Mouse (Mus musculus) CH12.LX (cell line): ENCODE results near the gene Irs3. TPM values are rescaled to one million over a fixed set of nuclear protein-coding genes. Genes with fewer than 3 reads are reported as not detected.

Experiments used
- DNase-seq: peaks from one replicate; pipeline ENCODE4 v3.0.0-alpha.2; 2013; ENCODE audit errors: extremely low read depth
- H3K27ac ChIP-seq: 2 replicates; pipeline ENCODE4 v1.5.1; 2012; ENCODE audit warnings: low read depth, mild to moderate bottlenecking, control low read depth, moderate library complexity; ENCODE audit not compliant: insufficient read depth
- H3K27me3 ChIP-seq: replicated peaks from 2 replicates; pipeline ENCODE3; 2012; ENCODE audit warnings: inconsistent platforms
- H3K36me3 ChIP-seq, 2 experiments: replicated peaks in 1 of 2; 2 replicates each; pipeline versions ENCODE3 to v1.6.1; 2012; ENCODE audit warnings: inconsistent platforms in 1 of 2, low read length in 1 of 2, mild to moderate bottlenecking in 1 of 2, mixed read lengths in 1 of 2, moderate library complexity in 1 of 2; ENCODE audit not compliant: control insufficient read depth in 1 of 2, insufficient read depth in 1 of 2
- H3K4me1 ChIP-seq, 2 experiments: 2 replicates each; pipeline ENCODE4 v1.6.1; 2012; ENCODE audit warnings: inconsistent platforms in 1 of 2, moderate library complexity in 1 of 2; ENCODE audit not compliant: insufficient read depth in 2 of 2, control insufficient read depth in 1 of 2
- H3K4me2 ChIP-seq: 2 replicates; pipeline ENCODE4 v1.6.1; 2012; ENCODE audit warnings: low read depth, mild to moderate bottlenecking, control low read depth; ENCODE audit not compliant: poor library complexity, insufficient read depth, severe bottlenecking
- H3K4me3 ChIP-seq, 3 experiments: fragments of 150-350 bp in 1 of 3; sonication (generic) in 1 of 3; replicated peaks in 1 of 3; 2 replicates each; pipeline versions ENCODE3 to v1.5.1; 2011 to 2012; ENCODE audit warnings: low read depth in 2 of 3, low read length in 2 of 3, mild to moderate bottlenecking in 2 of 3, moderate library complexity in 2 of 3, control low read depth in 1 of 3, improper control_type of control experiment in 1 of 3, inconsistent platforms in 1 of 3, mixed read lengths in 1 of 3; ENCODE audit not compliant: poor library complexity in 1 of 3
- H3K79me2 ChIP-seq: replicated peaks from 2 replicates; pipeline ENCODE4 v1.6.1; 2012; ENCODE audit warnings: mild to moderate bottlenecking, moderate library complexity; ENCODE audit not compliant: control insufficient read depth, poor library complexity, insufficient read depth, severe bottlenecking; ENCODE audit errors: extremely low read depth
- H3K9ac ChIP-seq: 2 replicates; pipeline ENCODE4 v1.6.1; 2012; ENCODE audit warnings: low read depth, mild to moderate bottlenecking, control low read depth, moderate library complexity; ENCODE audit not compliant: insufficient read depth
- H3K9me3 ChIP-seq: replicated peaks from 2 replicates; pipeline ENCODE3; 2012; ENCODE audit warnings: low read length, inconsistent platforms, mixed read lengths
- CHD1 ChIP-seq: IDR thresholded peaks from 2 replicates; pipeline ENCODE4 v1.6.1; 2012; ENCODE audit warnings: low read depth, low read length, improper control_type of control experiment, inconsistent platforms
- ELF1 ChIP-seq: IDR thresholded peaks from 2 replicates; pipeline ENCODE4 v1.6.1; 2014; ENCODE audit warnings: low read depth, mild to moderate bottlenecking, inconsistent platforms, low read length, improper control_type of control experiment
- EP300 ChIP-seq: IDR thresholded peaks from 2 replicates; pipeline ENCODE4 v1.6.1; 2011; ENCODE audit warnings: low read length, improper control_type of control experiment
- ETS1 ChIP-seq: conservative IDR thresholded peaks from 2 replicates; pipeline ENCODE4 v1.6.1; 2012; ENCODE audit warnings: low read depth, mild to moderate bottlenecking, inconsistent platforms, low read length, improper control_type of control experiment, moderate library complexity
- HCFC1 ChIP-seq: IDR thresholded peaks from 2 replicates; pipeline ENCODE4 v1.6.1; 2012; ENCODE audit warnings: low read depth, mild to moderate bottlenecking, inconsistent platforms, low read length, improper control_type of control experiment
- IRF4 ChIP-seq: IDR thresholded peaks from 2 replicates; pipeline ENCODE4 v1.6.1; 2014; ENCODE audit warnings: low read depth, mild to moderate bottlenecking, inconsistent platforms, low read length, improper control_type of control experiment
- JUN ChIP-seq: IDR thresholded peaks from 2 replicates; pipeline ENCODE4 v1.6.1; 2011; ENCODE audit warnings: low read depth, mild to moderate bottlenecking, low read length, improper control_type of control experiment, moderate library complexity; ENCODE audit not compliant: insufficient read depth
- JUND ChIP-seq: conservative IDR thresholded peaks from 2 replicates; pipeline ENCODE4 v1.6.1; 2011; ENCODE audit warnings: low read depth, low read length, improper control_type of control experiment
- KAT2A ChIP-seq: IDR thresholded peaks from 2 replicates; pipeline ENCODE4 v1.6.1; 2012; ENCODE audit warnings: low read length, improper control_type of control experiment, inconsistent platforms; ENCODE audit not compliant: insufficient replicate concordance
- MAX ChIP-seq: IDR thresholded peaks from 2 replicates; pipeline ENCODE4 v1.6.1; 2011; ENCODE audit warnings: low read length, improper control_type of control experiment
- MAZ ChIP-seq: IDR thresholded peaks from 2 replicates; pipeline ENCODE4 v1.6.1; 2012; ENCODE audit warnings: low read depth, mild to moderate bottlenecking, inconsistent platforms, low read length, improper control_type of control experiment, moderate library complexity
- MXI1 ChIP-seq: IDR thresholded peaks from 2 replicates; pipeline ENCODE4 v1.6.1; 2011; ENCODE audit warnings: mild to moderate bottlenecking, low read depth, low read length, improper control_type of control experiment
- NELFE ChIP-seq: IDR thresholded peaks from 2 replicates; pipeline ENCODE4 v1.6.1; 2011; ENCODE audit warnings: low read depth, low read length, improper control_type of control experiment
- NRF1 ChIP-seq: IDR thresholded peaks from 2 replicates; pipeline ENCODE4 v1.6.1; 2014; ENCODE audit warnings: low read depth, mild to moderate bottlenecking, inconsistent platforms, low read length, improper control_type of control experiment, moderate library complexity
- POLR2AphosphoS2 ChIP-seq: IDR thresholded peaks from 2 replicates; pipeline ENCODE4 v1.6.1; 2011; ENCODE audit warnings: low read depth, low read length, improper control_type of control experiment
- RAD21 ChIP-seq: IDR thresholded peaks from 2 replicates; pipeline ENCODE4 v1.6.1; 2011; ENCODE audit warnings: low read depth, mild to moderate bottlenecking, low read length, improper control_type of control experiment, moderate library complexity
- SIN3A ChIP-seq: IDR thresholded peaks from 2 replicates; pipeline ENCODE4 v1.6.1; 2012; ENCODE audit warnings: low read length, improper control_type of control experiment, inconsistent platforms
- TBP ChIP-seq: conservative IDR thresholded peaks from 2 replicates; pipeline ENCODE4 v1.6.1; 2011; ENCODE audit warnings: low read depth, low read length, improper control_type of control experiment
- TCF12 ChIP-seq: IDR thresholded peaks from 2 replicates; pipeline ENCODE4 v1.6.1; 2014; ENCODE audit warnings: low read depth, mild to moderate bottlenecking, inconsistent platforms, low read length, improper control_type of control experiment
- UBTF ChIP-seq: IDR thresholded peaks from 2 replicates; pipeline ENCODE4 v1.6.1; 2012; ENCODE audit warnings: low read depth, mild to moderate bottlenecking, inconsistent platforms, low read length, improper control_type of control experiment, moderate library complexity
- USF1 ChIP-seq: IDR thresholded peaks from 2 replicates; pipeline ENCODE4 v1.6.1; 2014; ENCODE audit warnings: low read depth, mild to moderate bottlenecking, inconsistent platforms, low read length, improper control_type of control experiment
- USF2 ChIP-seq: conservative IDR thresholded peaks from 2 replicates; pipeline ENCODE4 v1.6.1; 2011; ENCODE audit warnings: low read depth, low read length, improper control_type of control experiment
- ZC3H11A ChIP-seq: IDR thresholded peaks from 2 replicates; pipeline ENCODE4 v1.6.1; 2012; ENCODE audit warnings: low read depth, mild to moderate bottlenecking, inconsistent platforms, low read length, improper control_type of control experiment
- ZKSCAN1 ChIP-seq: IDR thresholded peaks from 2 replicates; pipeline ENCODE4 v1.6.1; 2012; ENCODE audit warnings: low read depth, inconsistent platforms, low read length, improper control_type of control experiment, borderline replicate concordance
- ZMIZ1 ChIP-seq: IDR thresholded peaks from 2 replicates; pipeline ENCODE4 v1.6.1; 2012; ENCODE audit warnings: low read depth, mild to moderate bottlenecking, inconsistent platforms, low read length, improper control_type of control experiment
- ZNF384 ChIP-seq: IDR thresholded peaks from 2 replicates; pipeline ENCODE4 v1.6.1; 2012; ENCODE audit warnings: low read depth, low read length, improper control_type of control experiment, inconsistent platforms
- dilution Hi-C: fragments of 300-500 bp; cut with MboI; formaldehyde crosslinking; loops from 2 replicates; pipeline ENCODE4 v1.14.3; 2020; ENCODE audit warnings: low sequenced_read_pairs; ENCODE audit not compliant: extremely low pct_unique_long_range_greater_than_20kb, extremely low pct_ligation_motif_present
- in situ Hi-C: fragments of 300-500 bp; cut with MboI; formaldehyde crosslinking; loops from 3 replicates; pipeline ENCODE4 v1.14.3; 2019; ENCODE audit warnings: low sequenced_read_pairs, low pct_ligation_motif_present, low pct_unique_long_range_greater_than_20kb, mixed read lengths
- polyA plus RNA-seq: library from polyadenylated mRNA; unstranded; fragments of >175 nt; gene quantifications from 2 replicates; pipeline ENCODE4 v1.2.1, GENCODE M21; 2012; ENCODE audit warnings: low read depth; ENCODE audit not compliant: insufficient read length
- total RNA-seq, 2 experiments: library from RNA; depleted of rRNA; stranded (reverse); fragments of 300-350 nt in 1 of 2; fragments of >200 nt in 1 of 2; gene quantifications; 2 replicates each; pipeline ENCODE4 v1.2.3; 2012 to 2014

Gene Irs3
- total and polyA plus RNA-seq, 3 experiments: not detected

DNA sequence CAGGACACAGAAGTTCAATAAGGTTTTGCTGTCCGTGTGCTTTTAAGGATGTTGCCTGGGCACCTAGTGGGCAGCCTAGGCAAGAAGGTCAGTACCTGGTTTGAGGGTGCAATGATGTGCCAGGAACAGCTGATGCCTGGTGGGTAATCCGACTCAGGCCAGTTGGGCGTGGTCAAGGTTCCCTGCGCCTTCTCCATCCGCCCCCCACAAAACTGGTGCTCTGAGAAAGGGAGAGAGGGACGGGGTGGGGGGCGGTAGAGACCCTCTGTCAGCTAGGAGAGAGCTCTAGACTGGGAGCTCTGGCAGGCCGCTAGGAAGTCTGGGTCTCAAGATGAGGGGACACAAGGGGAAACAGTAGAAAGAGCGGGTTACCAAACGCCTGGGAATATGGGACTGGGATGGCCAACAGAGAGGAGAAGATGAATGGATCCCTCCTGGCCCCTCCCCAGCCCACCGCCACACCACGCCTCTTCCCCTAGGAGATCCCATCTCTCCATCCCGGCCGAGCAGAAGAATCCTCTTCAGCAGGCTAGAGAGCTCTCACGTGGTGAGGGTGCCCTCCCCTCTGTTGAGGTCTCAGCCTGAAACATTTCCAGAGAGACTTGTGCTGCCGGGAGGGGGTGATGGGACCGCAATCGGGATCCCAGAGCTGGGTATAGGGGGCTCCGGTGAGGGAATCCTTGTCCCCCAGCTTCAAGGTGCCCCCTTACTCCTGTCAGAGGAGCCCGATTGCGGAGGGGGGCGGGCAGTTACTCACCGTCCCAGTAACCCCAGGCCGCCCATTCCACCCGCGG, 37.5 kb downstream of the Irs3 start:
- Histone ChIP-seq H3K4me2 (no peak overlapping the region), H3K79me2 (peaks cover 3% of the 10 kb centered on the region; the same call in 1 of the 2 replicates), H3K36me3 (peaks cover 0 to 38% of the 10 kb centered on the region in 2 experiments), H3K9me3 (no peaks in the 10 kb centered on the region), H3K27me3 (no peaks in the 10 kb centered on the region), H3K4me1 (peaks cover 0 to 30% of the 10 kb centered on the region in 2 experiments; a peak in 2 of 4 replicates), H3K9ac (no peak overlapping the region), H3K27ac (no peak overlapping the region), H3K4me3 (no peak overlapping the region)
- in situ Hi-C loops: no loop called here
- TF ChIP-seq POLR2AphosphoS2 (no peak), TCF12 (no peak), RAD21 (no peak), EP300 (no peak), ELF1 (no peak), NRF1 (no peak), CHD1 (no peak)
- dilution Hi-C loops: no loop called here
- DNase-seq: no peak

- Histone ChIP-seq H3K36me3 (peaks cover 12 to 33% of the 10 kb centered on the region in 2 experiments), H3K9me3 (no peaks in the 10 kb centered on the region), H3K4me1 (peaks cover 13 to 41% of the 10 kb centered on the region in 2 experiments), H3K4me2 (peak overlapping the region; percentile 74), H3K4me3 (peak overlapping the region; percentile 60 to 71 (median 65)), H3K27ac (no peak overlapping the region), H3K9ac (peak overlapping the region; percentile 94), H3K79me2 (peaks cover 6% of the 10 kb centered on the region; the same call in 1 of the 2 replicates), H3K27me3 (no peaks in the 10 kb centered on the region)
- TF ChIP-seq JUND: no peak
- TF ChIP-seq USF2: no peak
- TF ChIP-seq ETS1: no peak
- TF ChIP-seq SIN3A: peak; percentile 49; the same call in 1 of the 2 replicates
- no peak for TF ChIP-seq IRF4
- 0 out of 2 replicates have a peak, but pooled peaks have one; percentile 17 for TF ChIP-seq NRF1
- TF ChIP-seq MAX: no peak
- 0 out of 2 replicates have a peak, but pooled peaks have one; percentile 59 for TF ChIP-seq CHD1
- TF ChIP-seq MXI1: no peak
- no peak for TF ChIP-seq ZC3H11A
- no peak for TF ChIP-seq USF1
- no peak for TF ChIP-seq NELFE
- no peak for TF ChIP-seq MAZ
- 0 out of 2 replicates have a peak, but pooled peaks have one; percentile 42 for TF ChIP-seq UBTF
- no peak for TF ChIP-seq JUN
- TF ChIP-seq ZKSCAN1: no peak
- TF ChIP-seq ZMIZ1: no peak
- no peak for TF ChIP-seq POLR2AphosphoS2
- TF ChIP-seq TCF12: no peak
- no peak for TF ChIP-seq TBP
- TF ChIP-seq HCFC1: no peak
- TF ChIP-seq ZNF384: no peak
- no peak for TF ChIP-seq KAT2A
- in situ Hi-C loops: no loop called here
- DNase-seq: peak; percentile 37
- dilution Hi-C loops: no loop called here
Measured at GRCm38 (mm10) chr5:137601365-137601729, 44.2 kb downstream of the Irs3 start.
